Mouse (Mus musculus): ENCODE measurements at regions not wholly inside any gene's neighbourhood (a gene's known extent, or its start where the extent isn't known, plus 50 kb on each side); places are given as distances from the start of the nearest gene placed in this dataset.

GRCm38 (mm10) chr13:105378587-105378986 lies 64.9 kb upstream of the Htr1a start:
- TF ChIP-seq CTCF (IDR thresholded peaks at IDR 0.05) (no peak), EP300 (IDR thresholded peaks at IDR 0.05; ENCODE audit: insufficient read depth, low read depth, low read length) (no peak), POLR2A (IDR thresholded peaks at IDR 0.05; ENCODE audit: insufficient read depth, low read depth, low read length) (no peak)

Measured in heart, adult 2 months (tissue).